Mouse (Mus musculus) midbrain, embryonic 11.5 days (tissue): Measurements from ENCODE around the gene Gm45713. TPM values are rescaled to one million over a fixed set of nuclear protein-coding genes. Genes with fewer than 3 reads are reported as not detected.
"Not testable (repeated sequence)": the region's sequence is repeated elsewhere in the genome, so short reads cannot be mapped to it uniquely, and the experiment has no call there.

Experiments
- ATAC-seq: fragments of 200-750 bp; cut with Nextera tagmentation; 2 replicates; pipeline ENCODE4 v1.8.0; 2017; ENCODE audit warnings: moderate TSS enrichment, moderate library complexity; ENCODE audit not compliant: low FRiP score
- DNase-seq: peaks from one replicate; pipeline ENCODE4 v3.0.0; 2015; ENCODE audit warnings: low spot score; ENCODE audit errors: missing footprints
- H3K27ac ChIP-seq: fragments of 300-500 bp; sonication (generic); 2 replicates; pipeline ENCODE4 v1.5.1; 2014; ENCODE audit warnings: low read depth, low read length
- H3K27me3 ChIP-seq: fragments of 300-500 bp; sonication (generic); 2 replicates; pipeline ENCODE4 v1.6.1; 2014; ENCODE audit warnings: mild to moderate bottlenecking, low read length, moderate library complexity, mixed read lengths; ENCODE audit not compliant: control insufficient read depth, insufficient read depth
- H3K36me3 ChIP-seq: fragments of 300-500 bp; sonication (generic); 2 replicates; pipeline ENCODE4 v1.6.1; 2014; ENCODE audit warnings: mild to moderate bottlenecking, low read length, moderate library complexity, mixed read lengths; ENCODE audit not compliant: control insufficient read depth, insufficient read depth
- H3K4me1 ChIP-seq: fragments of 300-500 bp; sonication (generic); 2 replicates; pipeline ENCODE4 v1.6.1; 2014; ENCODE audit warnings: low read length; ENCODE audit not compliant: control insufficient read depth, insufficient read depth
- H3K4me2 ChIP-seq: fragments of 300-500 bp; sonication (generic); 2 replicates; pipeline ENCODE4 v1.6.1; 2014; ENCODE audit warnings: mild to moderate bottlenecking, moderate library complexity
- H3K4me3 ChIP-seq: fragments of 300-500 bp; sonication (generic); 2 replicates; pipeline ENCODE4 v1.5.1; 2014; ENCODE audit warnings: low read depth, low read length
- H3K9ac ChIP-seq: fragments of 300-500 bp; sonication (generic); 2 replicates; pipeline ENCODE4 v1.6.1; 2014; ENCODE audit warnings: low read length
- H3K9me3 ChIP-seq: fragments of 300-500 bp; sonication (generic); 2 replicates; pipeline ENCODE4 v1.6.1; 2016; ENCODE audit warnings: low read length; ENCODE audit not compliant: control insufficient read depth
- WGBS: fragments of 180-500 bp; shearing (Covaris S2); extraction: QIAGEN DNeasy Blood & Tissue Kit; methylation state at CpG from one replicate; pipeline ENCODE4 v1.1.7; 2014; 5-methylcytosine and 5-hydroxymethylcytosine counted together
- polyA plus RNA-seq: library from polyadenylated mRNA; unstranded; fragments of >200 nt; fragmentation: Nextera tagmentation; extraction: Ambion mirVana; gene quantifications from 2 replicates; pipeline ENCODE4 v1.2.1, GENCODE M21; 2014

Gm45713 gene
- polyA plus RNA-seq, 1 experiment from 2014 or later: 0.60 TPM

GRCm38 (mm10) chr7:45129318-45129717 is 6.7 kb downstream of the Gm45713 start:
- Histone ChIP-seq H3K27ac (peak overlapping the region; percentile 83), H3K4me1 (peaks cover 26% of the 10 kb centered on the region), H3K9me3 (no peaks in the 10 kb centered on the region), H3K27me3 (no peaks in the 10 kb centered on the region), H3K4me3 (peak overlapping the region; percentile 96), H3K4me2 (peak overlapping the region; percentile 59), H3K9ac (peak overlapping the region; percentile 83), H3K36me3 (peaks cover 25% of the 10 kb centered on the region)
- WGBS: under 1% methylated on average over 17 of the region's 17 CpGs
- DNase-seq: no peak
- ATAC-seq: no peak

GRCm38 (mm10) chr7:45128624-45129246 is 7.3 kb downstream of the Gm45713 start, which contains the start of gene Rpl13a:
TSS of gene Rpl13a (minus strand) at chr7:45128761.
- Histone ChIP-seq H3K36me3 (peaks cover 25% of the 10 kb centered on the region), H3K27me3 (no peaks in the 10 kb centered on the region), H3K9ac (peak within 1 kb of the TSS; percentile 100), H3K4me3 (peak within 1 kb of the TSS; percentile 96), H3K9me3 (no peaks in the 10 kb centered on the region), H3K4me2 (peak within 1 kb of the TSS; percentile 64), H3K27ac (peak within 1 kb of the TSS; percentile 87), H3K4me1 (peaks cover 26% of the 10 kb centered on the region)
- DNase-seq (peak; percentile 99), ATAC-seq (peak; percentile 93)
- under 1% methylated on average over 48 of the region's 48 CpGs for WGBS

- ATAC-seq (no peak), DNase-seq (peak; percentile 89)
- Histone ChIP-seq H3K27ac (peak overlapping the region; percentile 87), H3K9me3 (no peaks in the 10 kb centered on the region), H3K9ac (peak overlapping the region; percentile 100), H3K4me3 (peak overlapping the region; percentile 96), H3K27me3 (no peaks in the 10 kb centered on the region), H3K36me3 (peaks cover 29% of the 10 kb centered on the region), H3K4me2 (peak overlapping the region; percentile 64), H3K4me1 (peaks cover 32% of the 10 kb centered on the region)
- 3% methylated on average over 6 of the region's 6 CpGs for WGBS
These were observed 8.3 kb downstream of the Gm45713 start for GRCm38 (mm10) chr7:45127700-45128224.

- peaks cover 33% of the 10 kb centered on the region for H3K4me1 ChIP-seq
- H3K27ac ChIP-seq: peak overlapping the region; percentile 87
- DNase-seq (no peak), ATAC-seq (no peak)
- peak overlapping the region; percentile 100 for H3K9ac ChIP-seq
- H3K27me3 ChIP-seq: no peaks in the 10 kb centered on the region
- H3K4me3 ChIP-seq: peak overlapping the region; percentile 96
- H3K36me3 ChIP-seq: peaks cover 31% of the 10 kb centered on the region
- peak overlapping the region; percentile 64 for H3K4me2 ChIP-seq
- 48% methylated on average over 21 of the region's 21 CpGs for WGBS
- H3K9me3 ChIP-seq: no peaks in the 10 kb centered on the region
These were observed 9.0 kb downstream of the Gm45713 start for GRCm38 (mm10) chr7:45126844-45127699.

- 82% methylated on average over 17 of the region's 17 CpGs for WGBS
- Histone ChIP-seq H3K4me2 (peak overlapping the region; percentile 64), H3K9ac (peak overlapping the region; percentile 100), H3K27ac (peak overlapping the region; percentile 16; the same call in 1 of the 2 replicates), H3K4me1 (peaks cover 33% of the 10 kb centered on the region), H3K4me3 (peak overlapping the region; percentile 13), H3K27me3 (no peaks in the 10 kb centered on the region), H3K36me3 (peaks cover 39% of the 10 kb centered on the region), H3K9me3 (no peaks in the 10 kb centered on the region)
- DNase-seq: no peak
- ATAC-seq: no peak
These were observed 9.7 kb downstream of the Gm45713 start for GRCm38 (mm10) chr7:45126147-45126843.

- Histone ChIP-seq H3K4me1 (peaks cover 33% of the 10 kb centered on the region), H3K27ac (peak overlapping the region; percentile 41), H3K36me3 (peaks cover 45% of the 10 kb centered on the region)
- H3K4me3 ChIP-seq, H3K9me3 ChIP-seq, H3K4me2 ChIP-seq, H3K27me3 ChIP-seq, H3K9ac ChIP-seq, ATAC-seq: not testable (repeated sequence)
- WGBS: 58% methylated on average over 5 of the region's 5 CpGs
- DNase-seq: peak; percentile 91
These were observed 10.4 kb downstream of the Gm45713 start for GRCm38 (mm10) chr7:45125649-45126048.

- H3K4me1 ChIP-seq: peaks cover 33% of the 10 kb centered on the region
- no peak overlapping the region for H3K9ac ChIP-seq
- DNase-seq (peak; percentile 94), ATAC-seq (no peak)
- H3K27me3 ChIP-seq: no peaks in the 10 kb centered on the region
- H3K4me3 ChIP-seq: no peak overlapping the region
- 17% methylated on average over 7 of the region's 7 CpGs for WGBS
- peak overlapping the region; percentile 20; the same call in 1 of the 2 replicates for H3K4me2 ChIP-seq
- H3K36me3 ChIP-seq: peaks cover 48% of the 10 kb centered on the region
- no peaks in the 10 kb centered on the region for H3K9me3 ChIP-seq
- H3K27ac ChIP-seq: peak overlapping the region; percentile 41
These were observed 10.9 kb downstream of the Gm45713 start for GRCm38 (mm10) chr7:45125144-45125600.

GRCm38 (mm10) chr7:45124224-45125143 is 11.5 kb downstream of the Gm45713 start, which contains the start of gene Rps11:
TSS of gene Rps11 (minus strand) at chr7:45124439.
- H3K4me3 ChIP-seq: peak within 1 kb of the TSS; percentile 66
- H3K4me2 ChIP-seq: peak within 1 kb of the TSS; percentile 88
- peak within 1 kb of the TSS; percentile 88 for H3K9ac ChIP-seq
- 1% methylated on average over 59 of the region's 59 CpGs for WGBS
- H3K27me3 ChIP-seq: no peaks in the 10 kb centered on the region
- H3K9me3 ChIP-seq: no peaks in the 10 kb centered on the region
- H3K4me1 ChIP-seq: peaks cover 29% of the 10 kb centered on the region
- H3K27ac ChIP-seq: peak within 1 kb of the TSS; percentile 55
- peaks cover 52% of the 10 kb centered on the region for H3K36me3 ChIP-seq
- ATAC-seq (peak; percentile 87), DNase-seq (peak; percentile 99)
